Mouse (Mus musculus) kidney, embryonic 16.5 days (tissue): ENCODE measurements at regions not wholly inside any gene's neighbourhood (a gene's known extent, or its start where the extent isn't known, plus 50 kb on each side); places are given as distances from the start of the nearest gene placed in this dataset.

ENCODE experiments used
- ATAC-seq: fragments of 200-750 bp; cut with Nextera tagmentation; 2 replicates; pipeline ENCODE4 v1.8.0; 2017; ENCODE audit warnings: moderate TSS enrichment; ENCODE audit not compliant: low FRiP score, low TSS enrichment
- H3K27ac ChIP-seq: fragments of 300-500 bp; sonication (generic); 2 replicates; pipeline ENCODE4 v1.5.1; 2014; ENCODE audit warnings: low read length
- H3K27me3 ChIP-seq: fragments of 300-500 bp; sonication (generic); 2 replicates; pipeline ENCODE4 v1.6.1; 2014; ENCODE audit warnings: low read length, control low read depth, mixed read lengths; ENCODE audit not compliant: insufficient read depth
- H3K36me3 ChIP-seq: fragments of 300-500 bp; sonication (generic); 2 replicates; pipeline ENCODE4 v1.6.1; 2014; ENCODE audit warnings: low read length, control low read depth, mixed read lengths; ENCODE audit not compliant: insufficient read depth
- H3K4me1 ChIP-seq: fragments of 300-500 bp; sonication (generic); 2 replicates; pipeline ENCODE4 v1.6.1; 2014; ENCODE audit warnings: low read length, control low read depth, mixed read lengths; ENCODE audit not compliant: insufficient read depth
- H3K4me2 ChIP-seq: fragments of 300-500 bp; sonication (generic); replicated peaks from 2 replicates; pipeline ENCODE4 v1.6.1; 2014; ENCODE audit warnings: low read depth, low read length
- H3K4me3 ChIP-seq: fragments of 300-500 bp; sonication (generic); 2 replicates; pipeline ENCODE4 v1.5.1; 2014; ENCODE audit warnings: mild to moderate bottlenecking, low read length
- H3K9ac ChIP-seq: fragments of 300-500 bp; sonication (generic); replicated peaks from 2 replicates; pipeline ENCODE4 v1.6.1; 2014; ENCODE audit warnings: low read length
- H3K9me3 ChIP-seq: fragments of 300-500 bp; sonication (generic); 2 replicates; pipeline ENCODE4 v1.6.1; 2016; ENCODE audit warnings: low read length, control low read depth
- WGBS: fragments of 180-500 bp; shearing (Covaris S2); extraction: QIAGEN DNeasy Blood & Tissue Kit; methylation state at CpG from one replicate; pipeline ENCODE4 v1.1.7; 2014; 5-methylcytosine and 5-hydroxymethylcytosine counted together

- no peak overlapping the region for H3K4me3 ChIP-seq
- no peak overlapping the region for H3K9ac ChIP-seq
- ATAC-seq, result no peak
- no peaks in the 10 kb centered on the region for H3K36me3 ChIP-seq
- no peaks in the 10 kb centered on the region for H3K4me1 ChIP-seq
- H3K27ac ChIP-seq, result no peak overlapping the region
- 69% methylated on average over 7 of the region's 7 CpGs for WGBS
- no peaks in the 10 kb centered on the region for H3K9me3 ChIP-seq
- no peak overlapping the region for H3K4me2 ChIP-seq
- no peaks in the 10 kb centered on the region for H3K27me3 ChIP-seq
Observed at GRCm38 (mm10) chr6:31650791-31651476, 87.2 kb upstream of the Podxl start.

GRCm38 (mm10) chr6:31645261-31645660 is 81.5 kb upstream of the Podxl start:
- H3K4me1 ChIP-seq, result peaks cover 9% of the 10 kb centered on the region
- no peak overlapping the region for H3K4me2 ChIP-seq
- no peaks in the 10 kb centered on the region for H3K36me3 ChIP-seq
- H3K27me3 ChIP-seq, result no peaks in the 10 kb centered on the region
- no peak overlapping the region for H3K4me3 ChIP-seq
- ATAC-seq, result no peak
- no peak overlapping the region for H3K9ac ChIP-seq
- H3K9me3 ChIP-seq, result no peaks in the 10 kb centered on the region
- 86% methylated on average over 6 of the region's 6 CpGs for WGBS
- no peak overlapping the region for H3K27ac ChIP-seq

- no peak for ATAC-seq
Observed at GRCm38 (mm10) chr6:31644504-31644903, 80.7 kb upstream of the Podxl start.

GRCm38 (mm10) chr6:31642451-31642942 is 78.7 kb upstream of the Podxl start:
- peak overlapping the region; percentile 17 for H3K4me2 ChIP-seq
- WGBS, result 25% methylated on average over 13 of the region's 13 CpGs
- H3K27ac ChIP-seq, result peak overlapping the region; percentile 83
- H3K9me3 ChIP-seq, result no peaks in the 10 kb centered on the region
- H3K4me3 ChIP-seq, result no peak overlapping the region
- H3K36me3 ChIP-seq, result no peaks in the 10 kb centered on the region
- H3K27me3 ChIP-seq, result no peaks in the 10 kb centered on the region
- 0 out of 2 replicates have a peak overlapping the region, but pooled peaks have one; percentile 19 for H3K9ac ChIP-seq
- peaks cover 12% of the 10 kb centered on the region for H3K4me1 ChIP-seq
- peak; percentile 82 for ATAC-seq

More at GRCm38 (mm10) chr6:31644504-31644903, 80.7 kb upstream of the Podxl start:
- Histone ChIP-seq H3K27ac (no peak overlapping the region), H3K4me2 (no peak overlapping the region), H3K36me3 (no peaks in the 10 kb centered on the region), H3K27me3 (no peaks in the 10 kb centered on the region), H3K9ac (no peak overlapping the region), H3K4me1 (peaks cover 9% of the 10 kb centered on the region), H3K9me3 (no peaks in the 10 kb centered on the region), H3K4me3 (no peak overlapping the region)
- WGBS, result 82% methylated on average over 5 of the region's 5 CpGs

- no peak overlapping the region for H3K4me2 ChIP-seq
- no peaks in the 10 kb centered on the region for H3K9me3 ChIP-seq
- peaks cover 22% of the 10 kb centered on the region for H3K4me1 ChIP-seq
- 66% methylated on average over 2 of the region's 2 CpGs for WGBS
- no peaks in the 10 kb centered on the region for H3K27me3 ChIP-seq
- no peaks in the 10 kb centered on the region for H3K36me3 ChIP-seq
- no peak overlapping the region for H3K27ac ChIP-seq
- no peak overlapping the region for H3K9ac ChIP-seq
- no peak for ATAC-seq
- H3K4me3 ChIP-seq, result no peak overlapping the region
Observed at GRCm38 (mm10) chr6:31640745-31641144, 77.0 kb upstream of the Podxl start.

- no peaks in the 10 kb centered on the region for H3K9me3 ChIP-seq
- no peak overlapping the region for H3K4me3 ChIP-seq
- WGBS, result 26% methylated on average over 2 of the region's 2 CpGs
- no peak overlapping the region for H3K27ac ChIP-seq
- no peak overlapping the region for H3K4me2 ChIP-seq
- H3K27me3 ChIP-seq, result no peaks in the 10 kb centered on the region
- H3K4me1 ChIP-seq, result peaks cover 22% of the 10 kb centered on the region
- no peak for ATAC-seq
- no peaks in the 10 kb centered on the region for H3K36me3 ChIP-seq
- no peak overlapping the region for H3K9ac ChIP-seq
Observed at GRCm38 (mm10) chr6:31639460-31639859, 75.7 kb upstream of the Podxl start.

GRCm38 (mm10) chr6:31638434-31639220 is 74.8 kb upstream of the Podxl start:
- Histone ChIP-seq H3K9ac (no peak overlapping the region), H3K27ac (no peak overlapping the region), H3K27me3 (no peaks in the 10 kb centered on the region), H3K4me1 (peaks cover 22% of the 10 kb centered on the region), H3K9me3 (no peaks in the 10 kb centered on the region), H3K4me2 (no peak overlapping the region), H3K4me3 (no peak overlapping the region), H3K36me3 (no peaks in the 10 kb centered on the region)
- 64% methylated on average over 13 of the region's 13 CpGs for WGBS
- ATAC-seq, result no peak

GRCm38 (mm10) chr6:31637371-31638052 is 73.7 kb upstream of the Podxl start:
- Histone ChIP-seq H3K27me3 (no peaks in the 10 kb centered on the region), H3K9ac (0 out of 2 replicates have a peak overlapping the region, but pooled peaks have one; percentile 17), H3K4me2 (no peak overlapping the region), H3K4me3 (no peak overlapping the region), H3K36me3 (no peaks in the 10 kb centered on the region), H3K27ac (no peak overlapping the region), H3K9me3 (no peaks in the 10 kb centered on the region), H3K4me1 (peaks cover 17% of the 10 kb centered on the region)
- 17% methylated on average over 16 of the region's 16 CpGs for WGBS
- no peak for ATAC-seq

GRCm38 (mm10) chr6:31636954-31637353 is 73.2 kb upstream of the Podxl start:
- no peak overlapping the region for H3K27ac ChIP-seq
- WGBS, result 12% methylated on average over 9 of the region's 9 CpGs
- H3K9me3 ChIP-seq, result no peaks in the 10 kb centered on the region
- no peaks in the 10 kb centered on the region for H3K27me3 ChIP-seq
- no peak for ATAC-seq
- H3K4me3 ChIP-seq, result no peak overlapping the region
- no peaks in the 10 kb centered on the region for H3K36me3 ChIP-seq
- no peak overlapping the region for H3K4me2 ChIP-seq
- peaks cover 14% of the 10 kb centered on the region for H3K4me1 ChIP-seq
- 0 out of 2 replicates have a peak overlapping the region, but pooled peaks have one; percentile 17 for H3K9ac ChIP-seq
